Mouse (Mus musculus): ENCODE data around the gene Mageb3. TPM values are rescaled to one million over a fixed set of nuclear protein-coding genes. Genes with fewer than 3 reads are reported as not detected.

Gene Mageb3
- polyA plus RNA-seq, 1 experiment from 2014 or later = 0.22 TPM

Other genes with a start within 250 kb of the Mageb3 start
- gene Frmd5, start 149.0 kb downstream of the Mageb3 start, polyA plus RNA-seq (2015; fragmentation: Nextera tagmentation; extraction: Ambion mirVana) = 2.3 and 3.1 TPM in 2 replicates
- 23.4 and 26.7 TPM in 2 replicates for gene Casc4, start 89.1 kb downstream of the Mageb3 start, polyA plus RNA-seq (2015; fragmentation: Nextera tagmentation; extraction: Ambion mirVana)
- gene Ctdspl2, start 91 bp downstream of the Mageb3 start, polyA plus RNA-seq (2015; fragmentation: Nextera tagmentation; extraction: Ambion mirVana) = 66.5 and 74.0 TPM in 2 replicates
- 10.7 and 13.1 TPM in 2 replicates for gene Eif3j1, start 72.5 kb upstream of the Mageb3 start, polyA plus RNA-seq (2015; fragmentation: Nextera tagmentation; extraction: Ambion mirVana)
- gene Spg11, start 162.3 kb upstream of the Mageb3 start, polyA plus RNA-seq (2015; fragmentation: Nextera tagmentation; extraction: Ambion mirVana) = 9.1 and 10.1 TPM in 2 replicates
- 239 and 303 TPM in 2 replicates for gene B2m, start 191.6 kb upstream of the Mageb3 start, polyA plus RNA-seq (2015; fragmentation: Nextera tagmentation; extraction: Ambion mirVana)
- not detected in 2 replicates for gene Trim69, start 204.6 kb upstream of the Mageb3 start, polyA plus RNA-seq (2015; fragmentation: Nextera tagmentation; extraction: Ambion mirVana)
- not detected in 2 replicates for gene Patl2, start 230.1 kb upstream of the Mageb3 start, polyA plus RNA-seq (2015; fragmentation: Nextera tagmentation; extraction: Ambion mirVana)
- gene Terb2, start 230.2 kb upstream of the Mageb3 start, polyA plus RNA-seq (2015; fragmentation: Nextera tagmentation; extraction: Ambion mirVana) = not detected in 2 replicates

Measured in embryonic facial prominence, embryonic 13.5 days (tissue).